Mouse (Mus musculus) left cerebral cortex, postnatal 36 days (tissue): ENCODE measurements around the gene Mapk13. TPM values are rescaled to one million over a fixed set of nuclear protein-coding genes. Genes with fewer than 3 reads are reported as not detected.
"Not testable (repeated sequence)": the region's sequence is repeated elsewhere in the genome, so short reads cannot be mapped to it uniquely, and the experiment has no call there.

Experiments
- DNase-seq, 2 experiments: peaks; one replicate each; pipeline ENCODE4 v3.0.0; 2021 to 2022; ENCODE audit warnings: low spot score in 2 of 2, mixed read lengths in 1 of 2
- intact Hi-C: fragments of 180-260 bp; cut with DNase I; formaldehyde crosslinking; loops from one replicate; pipeline ENCODE4 v1.15.1; 2025
- total RNA-seq, 2 experiments: library from RNA; stranded (reverse); gene quantifications; 2 replicates each; pipeline ENCODE4 v1.2.3; 2021

The Mapk13 gene
- total RNA-seq, 2 experiments from 2014 or later = 1.1 to 1.5 TPM

DNA sequence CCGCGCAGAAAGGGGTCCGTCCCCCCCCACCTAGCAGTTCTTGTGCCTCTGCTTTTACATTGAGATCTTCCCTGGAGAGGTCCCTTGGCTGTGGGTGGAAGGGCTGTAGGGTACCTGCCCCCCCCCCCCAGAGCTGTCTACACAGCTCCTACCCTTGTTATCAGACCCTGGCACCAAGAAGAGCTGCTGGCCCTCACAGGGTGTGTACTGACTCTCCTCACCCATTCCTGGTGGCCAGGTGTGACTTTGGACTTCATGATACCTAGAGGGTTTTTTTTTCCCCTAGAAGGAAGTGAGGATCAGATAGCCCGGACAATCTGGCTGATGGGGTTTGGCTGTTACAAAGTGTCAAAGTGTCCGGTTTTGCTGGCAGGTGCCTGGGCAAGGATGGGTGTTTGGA, 2.2 kb downstream of the Mapk13 start:
- intact Hi-C loops = no loop called here
- no peak for DNase-seq

DNA sequence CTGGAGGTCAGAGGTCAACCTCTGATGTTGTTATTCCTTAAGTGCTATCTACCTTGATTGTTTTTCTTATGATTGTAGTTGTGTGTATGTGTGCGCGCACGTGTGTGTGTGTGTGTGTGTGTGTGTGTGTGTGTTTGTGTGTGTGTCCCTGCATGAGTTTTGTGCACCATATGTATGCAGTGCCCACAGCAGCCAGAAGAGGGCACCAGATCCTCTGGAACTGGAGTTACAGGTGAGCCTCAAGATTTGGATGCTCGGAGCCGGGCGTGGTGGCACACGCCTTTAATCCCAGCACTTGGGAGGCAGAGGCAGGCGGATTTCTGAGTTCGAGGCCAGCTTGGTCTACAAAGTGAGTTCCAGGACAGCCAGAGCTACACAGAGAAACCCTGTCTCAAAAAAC, 5.2 kb downstream of the Mapk13 start:
- DNase-seq, intact Hi-C loops: not testable (repeated sequence)

DNA sequence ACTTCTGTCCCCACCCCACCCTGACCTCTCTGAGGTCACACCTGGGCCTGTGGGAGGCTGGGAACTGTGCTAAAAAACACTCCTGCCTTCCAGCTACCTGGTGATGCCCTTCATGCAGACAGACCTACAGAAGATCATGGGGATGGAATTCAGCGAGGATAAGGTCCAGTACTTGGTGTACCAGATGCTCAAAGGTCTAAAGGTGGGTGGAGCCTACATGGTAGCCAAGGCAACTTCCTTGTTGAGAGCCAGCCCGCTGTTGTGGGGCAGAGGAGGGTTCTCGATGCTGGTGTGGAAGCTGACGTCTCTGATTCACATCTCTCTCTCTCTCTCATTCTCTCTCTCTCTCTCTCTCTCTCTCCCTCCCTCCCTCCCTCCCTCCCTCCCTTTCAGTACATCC, 6.1 kb downstream of the Mapk13 start:
- no peak for DNase-seq
- intact Hi-C loops = no loop called here

DNA sequence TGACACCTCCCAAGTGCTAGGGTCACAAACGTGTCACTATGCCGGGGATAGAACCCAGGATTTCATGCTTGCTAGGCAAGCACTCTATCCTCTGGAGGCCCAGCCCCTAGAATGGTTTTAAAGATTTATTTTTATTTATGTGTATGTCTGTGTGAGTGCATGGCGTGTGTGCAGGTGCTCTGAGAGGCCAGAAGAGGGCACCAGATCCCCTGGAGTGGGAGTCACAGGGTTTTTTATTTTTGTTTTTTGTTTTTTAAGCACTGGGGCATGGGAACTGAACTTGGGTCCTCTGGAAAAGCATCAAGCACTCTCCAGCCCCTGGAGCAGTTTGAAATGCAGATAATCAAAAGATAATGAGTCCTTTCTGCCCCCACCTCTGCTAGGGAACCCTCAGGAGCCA, 7.7 kb downstream of the Mapk13 start:
- intact Hi-C loops = no loop called here
- no peak for DNase-seq

DNA sequence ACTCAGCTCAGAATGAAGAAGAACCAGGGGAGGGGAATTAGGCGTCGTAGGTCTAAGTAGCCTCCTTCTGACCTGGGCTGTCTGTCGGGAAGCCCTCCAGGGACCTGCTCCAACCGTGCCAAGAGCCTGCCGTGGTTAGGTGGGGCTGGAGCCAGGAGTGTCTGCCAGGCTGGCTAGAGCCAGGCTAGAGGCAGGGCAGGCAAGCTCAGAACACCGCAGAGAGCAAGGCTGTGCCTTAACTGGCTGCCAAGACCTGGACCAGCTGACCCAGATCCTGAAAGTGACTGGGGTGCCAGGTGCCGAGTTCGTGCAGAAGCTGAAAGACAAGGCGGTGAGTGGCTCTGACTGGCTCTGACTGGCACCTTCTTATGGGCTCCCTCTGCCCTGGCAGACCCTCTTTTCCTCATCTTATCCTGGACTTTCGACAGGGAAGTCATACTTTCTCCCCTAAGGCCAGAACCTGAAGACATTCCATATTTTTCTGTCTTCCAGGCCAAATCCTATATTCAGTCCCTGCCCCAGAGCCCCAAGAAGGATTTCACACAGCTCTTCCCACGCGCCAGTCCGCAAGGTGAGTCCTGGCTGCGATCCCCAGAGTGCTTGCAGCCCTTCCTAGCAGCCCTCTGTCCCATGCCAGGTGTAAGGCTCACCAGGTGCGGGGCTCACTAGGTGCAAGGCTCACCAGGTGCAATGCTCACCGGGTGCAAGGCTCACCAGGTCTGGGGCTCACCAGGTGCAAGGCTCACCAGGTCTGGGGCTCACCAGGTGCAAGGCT, 8.3 kb downstream of the Mapk13 start:
- intact Hi-C loops = no loop called here
- DNase-seq = no peak

DNA sequence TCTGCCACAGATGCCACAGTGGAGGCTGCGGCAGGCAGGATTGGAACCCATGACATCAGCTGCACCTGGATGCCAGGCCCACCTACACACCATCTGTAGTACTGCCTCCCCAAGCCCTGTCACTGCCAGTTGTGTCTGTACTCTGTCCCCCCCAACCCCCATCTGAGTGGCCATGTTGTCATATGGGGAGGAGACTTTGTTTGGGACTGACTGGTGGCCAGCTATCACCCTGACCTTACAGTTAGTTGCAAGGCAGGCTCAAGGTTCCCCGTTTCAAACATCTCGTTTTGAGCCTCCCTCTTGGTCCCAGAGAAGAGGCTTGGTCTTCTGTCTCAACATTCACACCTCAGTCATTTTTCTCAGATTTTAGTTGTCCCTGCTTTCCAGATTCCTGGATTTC, 10.6 kb downstream of the Mapk13 start:
- DNase-seq = no peak
- intact Hi-C loops = no loop called here

DNA sequence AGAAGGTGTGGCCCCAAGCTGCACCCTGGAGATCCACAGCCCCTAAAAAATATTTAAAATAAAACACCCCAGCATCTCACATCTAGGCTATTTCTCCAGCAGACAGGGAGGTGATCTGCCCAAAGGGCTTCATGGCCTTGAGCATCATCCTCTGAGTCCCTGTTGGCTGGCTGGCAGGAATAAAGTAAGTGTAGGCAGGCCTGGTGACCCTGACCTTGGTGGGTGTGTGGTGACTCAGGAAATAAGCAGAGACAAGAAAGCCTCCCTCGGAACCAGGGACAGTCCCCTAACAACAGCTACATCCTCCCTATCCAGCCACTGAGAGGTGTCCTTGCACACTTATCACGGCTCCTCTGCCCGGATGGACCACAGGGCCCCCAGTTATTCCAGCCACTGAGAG, 11.7 kb downstream of the Mapk13 start:
- intact Hi-C loops = no loop called here
- no peak for DNase-seq

DNA sequence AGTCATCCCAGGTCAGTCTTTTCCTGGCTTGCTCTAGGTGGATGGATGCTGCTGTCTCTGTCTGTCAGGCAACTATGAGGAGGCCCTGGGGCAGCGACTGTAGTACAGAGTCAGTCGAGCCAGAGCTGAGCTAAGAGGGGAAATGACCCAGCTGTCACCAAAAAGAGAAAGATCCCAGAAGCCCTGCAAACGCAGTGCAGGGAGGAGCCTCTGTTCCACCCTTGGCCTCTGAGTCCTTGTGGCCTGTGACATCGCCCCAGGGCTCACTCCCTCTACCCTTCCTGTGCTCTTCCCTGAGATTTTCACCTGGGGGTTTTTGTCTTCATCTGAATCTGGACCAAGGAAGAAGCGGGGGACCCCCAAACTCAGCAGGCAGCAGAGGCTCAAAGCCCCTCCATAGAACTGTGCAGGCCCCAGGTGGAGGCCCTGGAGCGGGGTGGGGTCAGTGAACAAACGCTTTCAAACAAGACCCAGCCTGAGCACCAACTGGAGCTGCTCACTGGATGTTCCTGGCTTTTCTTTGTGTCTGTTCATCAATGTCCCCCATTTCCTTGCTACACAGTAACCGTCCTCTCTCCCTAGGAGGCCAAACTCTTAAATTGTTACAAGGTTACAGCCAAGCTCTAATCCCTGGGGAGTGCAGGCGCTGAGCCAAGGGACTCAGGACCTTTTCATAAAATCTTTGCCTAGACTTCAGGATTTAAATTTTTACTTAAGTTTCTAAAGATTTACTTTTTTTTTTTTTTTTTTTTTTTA, 12.4 kb downstream of the Mapk13 start:
- intact Hi-C loops = no loop called here
- no peak for DNase-seq

DNA sequence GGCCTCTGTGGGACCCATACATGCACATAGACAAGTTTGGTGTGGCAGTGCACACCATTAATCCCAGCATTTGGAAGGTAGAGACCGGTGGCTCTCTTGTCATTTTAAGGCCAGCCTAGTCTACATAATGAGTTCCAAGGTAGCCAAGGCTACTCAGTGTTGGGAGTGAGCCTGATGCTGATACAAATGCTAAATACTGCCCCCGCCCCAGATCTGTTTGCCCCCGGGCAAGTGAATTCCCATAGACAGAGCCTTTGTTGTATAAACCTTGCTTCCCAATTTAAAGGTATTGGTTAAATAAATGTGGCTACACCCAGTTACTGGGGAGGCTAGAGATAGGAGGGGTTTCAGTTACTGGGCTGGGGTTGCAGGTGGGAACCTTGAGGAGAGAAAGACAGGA, 15.9 kb downstream of the Mapk13 start:
- intact Hi-C loops = no loop called here

DNA sequence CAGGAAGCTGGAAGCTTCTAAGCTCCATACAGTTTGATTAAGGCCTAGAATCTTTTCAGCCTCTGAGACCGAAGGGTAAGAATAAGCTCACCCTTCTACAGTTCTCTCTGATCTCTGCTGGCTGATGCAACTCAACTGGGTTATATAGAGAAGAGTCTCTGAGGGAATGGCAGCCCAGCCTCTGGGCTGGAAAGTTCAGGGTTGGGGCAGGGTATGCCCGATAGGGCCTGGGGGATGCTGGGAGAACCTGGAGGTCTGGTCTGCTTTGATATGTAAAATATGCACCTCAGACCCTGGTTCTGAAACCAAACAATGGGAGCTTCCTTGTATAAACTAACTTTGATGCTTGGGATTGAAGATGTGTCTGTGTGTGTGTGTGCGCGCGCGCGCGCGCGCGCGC, 18.4 kb downstream of the Mapk13 start:
- no peak for DNase-seq
- intact Hi-C loops = no loop called here

More for the DNA sequence above, 15.9 kb downstream of the Mapk13 start:
- DNase-seq = no peak

DNA sequence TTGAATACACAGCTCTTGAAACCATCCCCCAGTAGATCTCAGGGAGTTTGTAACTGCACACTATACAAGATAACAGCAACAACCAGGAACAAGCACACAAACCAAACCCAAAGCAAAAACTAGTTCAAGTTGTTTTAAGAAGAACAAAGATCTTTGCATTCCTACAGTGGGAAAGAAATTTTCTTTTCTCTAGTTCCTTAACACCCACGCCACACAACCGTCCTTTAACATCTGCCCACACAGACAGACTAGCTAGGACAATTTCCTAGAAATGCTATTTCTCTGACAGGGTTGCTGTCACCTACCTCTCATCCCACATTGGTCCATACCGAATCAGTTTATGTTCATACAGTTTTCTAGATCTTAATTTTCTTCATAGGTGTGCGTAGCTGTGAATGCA, 27.9 kb downstream of the Mapk13 start:
- no peak for DNase-seq
- intact Hi-C loops = no loop called here

DNA sequence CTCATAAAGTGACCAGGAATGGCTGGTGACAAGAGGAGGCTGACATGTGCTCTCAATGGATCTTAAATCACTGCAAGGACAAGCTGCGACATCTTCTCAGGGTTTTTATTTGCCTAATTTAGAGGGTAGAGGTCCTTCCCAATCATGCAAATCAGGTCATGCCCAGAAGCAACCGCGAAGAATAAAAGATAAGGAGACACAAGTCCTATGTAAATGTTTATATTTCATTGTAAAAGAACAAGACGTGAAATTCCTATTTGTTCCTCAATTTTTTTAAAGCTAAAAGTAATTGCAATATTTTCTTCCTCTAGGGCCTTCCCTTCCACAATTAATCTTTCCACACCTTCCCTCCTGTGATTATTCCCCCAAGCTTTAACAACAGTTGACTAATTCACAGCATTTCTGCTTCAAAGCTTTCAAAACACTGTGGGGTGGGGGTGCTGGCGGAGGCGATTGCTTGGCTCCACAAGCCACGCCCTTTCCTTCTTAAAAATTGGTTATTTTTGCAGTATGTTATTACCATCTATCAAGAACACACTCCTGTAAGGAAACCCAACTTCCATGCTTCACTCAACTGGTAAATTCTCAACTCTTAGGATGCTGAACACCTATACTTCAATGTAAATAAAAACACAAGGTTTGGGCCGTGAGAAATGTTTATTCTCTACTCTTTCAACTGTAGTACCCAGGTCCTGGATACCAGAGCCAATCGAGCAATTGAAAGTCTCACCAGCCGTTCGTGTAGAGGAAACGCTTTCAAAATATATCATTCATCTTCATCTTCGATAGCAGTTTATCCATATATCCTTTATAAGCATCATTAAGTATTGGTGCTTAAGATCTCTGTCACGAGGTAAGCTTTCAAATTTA, 30.4 kb downstream of the Mapk13 start:
- DNase-seq = no peak

DNA sequence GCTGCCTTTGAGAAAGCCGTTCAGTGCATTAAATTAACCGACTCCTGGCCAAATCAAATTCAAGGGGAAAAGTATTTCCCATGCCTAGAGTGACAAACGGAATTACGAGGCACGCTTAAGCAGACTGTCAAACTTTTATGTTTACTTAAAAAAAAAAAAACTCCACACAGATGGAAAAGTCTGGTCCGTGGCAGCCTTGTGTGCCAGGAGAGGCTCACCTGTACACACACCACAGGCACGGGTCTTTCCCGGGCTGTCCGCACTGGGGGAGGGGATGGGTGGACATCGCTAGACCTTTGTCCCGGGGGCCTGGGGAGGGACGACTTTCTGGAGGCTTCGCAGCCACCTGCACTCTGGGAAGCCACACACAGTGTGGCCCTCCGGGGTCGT, 31.2 kb downstream of the Mapk13 start:
- peak in 1 of 2 experiments; percentile 26 for DNase-seq
- intact Hi-C loops = loop anchor here (5.0 kb wide), 1 partner anchor 38 kb away; no protein-coding TSS in a partner anchor

More for the DNA sequence above, 30.4 kb downstream of the Mapk13 start:
- intact Hi-C loops = loop anchor here (5.0 kb wide), 1 partner anchor 37 kb away; no protein-coding TSS in a partner anchor

DNA sequence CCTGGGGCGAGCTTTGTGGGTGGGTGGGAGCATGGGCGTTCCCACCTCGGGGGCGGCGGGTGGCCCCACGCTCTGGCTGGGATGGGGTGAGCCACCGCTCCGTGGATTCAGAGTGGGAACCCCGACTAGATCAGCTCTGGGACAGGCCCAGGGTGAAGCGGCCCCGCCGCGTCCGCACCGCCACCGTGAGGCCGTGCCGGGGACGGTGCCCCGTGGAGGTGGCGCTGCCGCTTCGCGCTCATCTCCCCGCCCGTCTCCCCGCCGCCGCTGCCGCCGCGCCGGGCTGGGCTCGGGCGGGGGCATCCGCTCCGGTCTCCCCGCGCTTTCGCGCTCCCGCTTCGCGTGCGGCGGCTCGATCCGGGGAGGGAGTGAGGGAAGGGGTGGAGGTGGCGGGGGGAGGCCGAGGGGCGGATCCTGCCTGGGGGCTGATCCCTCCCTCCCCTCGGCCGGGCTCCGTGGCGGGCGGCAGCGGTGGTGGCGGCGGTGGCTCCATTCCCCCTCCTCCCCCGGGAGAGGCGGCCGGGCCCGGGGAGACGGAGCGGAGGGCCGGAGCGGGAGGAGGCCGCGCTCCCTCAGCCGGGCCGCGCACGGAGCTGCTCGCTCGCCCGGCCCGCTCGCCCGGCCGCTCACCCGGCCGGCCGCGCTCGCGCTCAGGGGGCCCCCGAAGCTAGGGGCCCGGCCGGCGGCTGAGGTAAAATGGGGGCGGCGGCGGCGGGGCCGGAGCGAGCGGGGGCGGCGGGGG, 31.7 kb downstream of the Mapk13 start, which contains the start of gene Brpf3:
Gene Brpf3 (plus strand): TSS at position 420 of the 742 bp plus-strand sequence.
- DNase-seq = peak; percentile 74 to 83
- intact Hi-C loops = loop anchor here (1.0 to 5.0 kb wide), 2 partner anchors 39 to 110 kb away; partner anchors contain the start of gene Mapk14

DNA sequence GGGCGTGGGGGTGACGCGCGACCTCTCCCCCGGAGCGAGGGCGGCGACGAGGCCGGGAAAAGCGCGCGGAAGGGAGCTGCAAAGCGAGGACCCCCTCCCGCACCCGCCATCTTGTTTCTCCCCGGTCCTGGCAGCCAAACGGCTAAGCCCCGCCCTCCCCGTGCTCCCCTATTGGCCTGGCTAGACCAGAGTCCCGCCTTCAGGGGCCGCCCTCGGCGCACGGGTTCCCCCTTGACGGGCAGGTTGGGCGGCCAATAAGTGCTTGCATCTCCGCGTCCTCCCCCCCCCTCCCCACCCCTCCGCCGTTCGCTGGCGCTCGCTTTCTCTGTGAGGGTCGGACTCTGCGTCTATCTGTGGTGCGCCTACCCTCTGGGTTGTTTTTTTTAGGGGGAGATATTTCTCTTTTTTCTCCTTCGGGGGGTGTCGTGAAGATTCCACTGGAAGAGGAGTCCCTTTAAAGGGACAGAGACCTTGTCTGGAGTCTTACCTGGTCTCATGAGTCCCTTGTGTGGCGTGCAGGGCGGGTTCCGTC, 32.4 kb downstream of the Mapk13 start:
- DNase-seq = peak; percentile 96 to 97
- intact Hi-C loops = loop anchor here (1.0 to 5.0 kb wide), 2 partner anchors 39 to 110 kb away; partner anchors contain the start of gene Mapk14

DNA sequence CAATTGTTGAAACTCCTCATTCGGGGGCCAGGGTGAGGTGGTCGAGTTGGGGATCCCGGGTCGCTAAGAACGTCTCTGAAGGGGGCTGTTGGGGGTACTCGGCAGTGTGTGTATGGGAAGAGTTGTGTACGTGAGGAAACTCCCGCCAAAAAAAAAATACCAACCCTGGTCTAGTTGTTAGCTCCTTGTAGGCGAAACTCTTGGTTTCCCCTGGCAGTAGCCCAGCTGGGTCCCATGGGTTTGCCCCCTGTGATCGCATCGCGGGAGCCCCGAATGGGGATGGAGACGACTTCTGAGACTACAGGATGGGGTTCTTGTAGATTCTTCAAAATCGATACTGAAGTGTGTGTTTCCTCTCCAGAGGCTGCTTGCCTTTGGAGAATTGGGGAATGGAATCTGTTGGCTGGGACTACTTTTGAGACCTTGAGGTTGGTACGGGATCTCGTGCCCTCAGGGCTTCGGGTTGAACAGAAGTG, 32.9 kb downstream of the Mapk13 start:
- intact Hi-C loops = loop anchor here (5.0 kb wide), 1 partner anchor 40 kb away; no protein-coding TSS in a partner anchor
- DNase-seq = no peak

DNA sequence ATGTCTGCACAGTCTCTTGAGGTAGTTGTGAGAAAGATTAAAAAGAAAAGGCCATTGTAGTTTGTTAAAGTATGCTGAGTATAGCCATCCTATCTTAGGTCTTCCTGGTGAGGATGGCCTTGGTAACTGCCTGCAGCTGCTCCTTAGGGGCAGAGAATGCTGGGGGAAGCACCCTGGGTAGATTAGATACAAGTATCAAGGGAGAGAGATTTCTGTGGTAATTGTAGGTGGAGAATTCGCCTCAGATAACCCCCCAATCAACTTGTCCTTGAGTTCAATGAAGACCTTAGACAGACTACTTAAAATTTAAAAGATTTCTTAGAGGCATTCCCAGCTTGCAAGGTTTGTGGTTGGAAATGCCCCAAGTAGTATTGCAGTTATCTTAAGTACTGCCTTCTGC, 34.2 kb downstream of the Mapk13 start:
- no peak for DNase-seq
- intact Hi-C loops = loop anchor here (5.0 kb wide), 1 partner anchor 41 kb away; no protein-coding TSS in a partner anchor

DNA sequence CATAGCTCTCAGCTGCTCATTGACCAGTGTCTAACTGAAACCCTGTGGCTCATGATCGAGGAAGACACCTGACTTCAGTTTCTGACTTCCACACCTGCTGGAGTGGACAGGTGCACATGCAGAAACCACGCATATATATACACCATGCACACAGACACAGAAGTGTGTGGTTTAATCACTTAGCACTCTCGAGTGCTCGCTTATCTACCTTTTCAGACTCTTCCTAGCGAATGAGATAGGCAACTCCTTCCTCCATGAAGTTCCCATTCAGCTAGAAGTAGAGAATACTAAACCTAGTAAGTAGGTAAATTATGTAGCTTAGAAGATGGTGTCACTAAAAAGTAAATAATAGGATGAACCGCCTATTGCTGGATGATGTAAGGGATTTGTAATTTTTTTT, 35.9 kb downstream of the Mapk13 start:
- intact Hi-C loops = loop anchor here (5.0 kb wide), 1 partner anchor 43 kb away; no protein-coding TSS in a partner anchor
- no peak for DNase-seq
